Mouse (Mus musculus) MEL (cell line): Measurements from ENCODE around the gene Gli3. TPM values are rescaled to one million over a fixed set of nuclear protein-coding genes. Genes with fewer than 3 reads are reported as not detected.

Experiments used
- DNase-seq: peaks from one replicate; pipeline ENCODE4 v3.0.0; 2011; ENCODE audit warnings: low read depth, low spot score
- H3K27ac ChIP-seq: 2 replicates; pipeline ENCODE4 v1.5.1; 2012; ENCODE audit warnings: low read depth, mild to moderate bottlenecking, control low read depth, low read length, moderate library complexity; ENCODE audit not compliant: control insufficient read depth
- H3K27me3 ChIP-seq, 2 experiments: fragments of 150-350 bp in 1 of 2; sonication (generic) in 1 of 2; 2 replicates each; pipeline ENCODE4 v1.6.1; 2012; ENCODE audit warnings: low read length in 2 of 2, mild to moderate bottlenecking in 2 of 2, improper control_type of control experiment in 1 of 2, moderate library complexity in 1 of 2; ENCODE audit not compliant: insufficient read depth in 2 of 2, control insufficient read depth in 1 of 2
- H3K36me3 ChIP-seq, 2 experiments: 2 replicates each; pipeline ENCODE4 v1.6.1; 2012 to 2014; ENCODE audit warnings: low read length in 2 of 2, improper control_type of control experiment in 1 of 2, inconsistent platforms in 1 of 2, mild to moderate bottlenecking in 1 of 2; ENCODE audit not compliant: insufficient read depth in 2 of 2, control insufficient read depth in 1 of 2
- H3K4me1 ChIP-seq, 2 experiments: fragments of 150-350 bp in 1 of 2; sonication (generic) in 1 of 2; 2 replicates each; pipeline ENCODE4 v1.6.1; 2012; ENCODE audit warnings: low read length in 2 of 2, improper control_type of control experiment in 1 of 2, mild to moderate bottlenecking in 1 of 2; ENCODE audit not compliant: insufficient read depth in 2 of 2, control insufficient read depth in 1 of 2
- H3K4me3 ChIP-seq, 2 experiments: fragments of 150-350 bp in 1 of 2; sonication (generic) in 1 of 2; 2 replicates each; pipeline ENCODE4 v1.5.1; 2012; ENCODE audit warnings: low read depth in 2 of 2, low read length in 2 of 2, mild to moderate bottlenecking in 2 of 2, moderate library complexity in 2 of 2, control low read depth in 1 of 2, improper control_type of control experiment in 1 of 2; ENCODE audit not compliant: control insufficient read depth in 1 of 2, insufficient read depth in 1 of 2
- H3K79me2 ChIP-seq: 2 replicates; pipeline ENCODE4 v1.6.1; 2012; ENCODE audit warnings: mild to moderate bottlenecking, low read length, moderate library complexity; ENCODE audit not compliant: control insufficient read depth, poor library complexity, insufficient read depth
- H3K9ac ChIP-seq: 2 replicates; pipeline ENCODE4 v1.6.1; 2012; ENCODE audit warnings: low read depth, mild to moderate bottlenecking, control low read depth, low read length, moderate library complexity; ENCODE audit not compliant: control insufficient read depth, poor library complexity, severe bottlenecking
- H3K9me3 ChIP-seq: fragments of 150-350 bp; sonication (generic); replicated peaks from 2 replicates; pipeline ENCODE4 v1.6.1; 2012; ENCODE audit warnings: mild to moderate bottlenecking, low read length, improper control_type of control experiment, moderate library complexity; ENCODE audit not compliant: insufficient read depth
- BHLHE40 ChIP-seq: IDR thresholded peaks from 2 replicates; pipeline ENCODE4 v1.6.1; 2012; ENCODE audit warnings: low read depth, mild to moderate bottlenecking, inconsistent platforms, low read length, improper control_type of control experiment, borderline replicate concordance
- CHD1 ChIP-seq: IDR thresholded peaks from 2 replicates; pipeline ENCODE4 v1.6.1; 2012; ENCODE audit warnings: low read depth, mild to moderate bottlenecking, inconsistent platforms, low read length, improper control_type of control experiment
- CHD2 ChIP-seq: IDR thresholded peaks from 2 replicates; pipeline ENCODE4 v1.6.1; 2011; ENCODE audit warnings: low read length, improper control_type of control experiment
- EP300 ChIP-seq, 2 experiments: IDR thresholded peaks; 2 replicates each; pipeline ENCODE4 v1.6.1; 2011; ENCODE audit warnings: improper control_type of control experiment in 2 of 2, low read length in 2 of 2, low read depth in 1 of 2, mild to moderate bottlenecking in 1 of 2
- GABPA ChIP-seq: IDR thresholded peaks from 2 replicates; pipeline ENCODE4 v1.6.1; 2012; ENCODE audit warnings: low read depth, mild to moderate bottlenecking, inconsistent platforms, low read length, improper control_type of control experiment, moderate library complexity
- GATA1 ChIP-seq: IDR thresholded peaks from 2 replicates; pipeline ENCODE4 v1.6.1; 2011; ENCODE audit warnings: low read depth, low read length, improper control_type of control experiment
- HCFC1 ChIP-seq: IDR thresholded peaks from 2 replicates; pipeline ENCODE4 v1.6.1; 2012; ENCODE audit warnings: low read depth, mild to moderate bottlenecking, inconsistent platforms, low read length, improper control_type of control experiment, moderate library complexity
- JUND ChIP-seq: IDR thresholded peaks from 2 replicates; pipeline ENCODE4 v1.6.1; 2011; ENCODE audit warnings: low read depth, mild to moderate bottlenecking, improper control_type of control experiment, low read length
- MAFK ChIP-seq: IDR thresholded peaks from 2 replicates; pipeline ENCODE4 v1.6.1; 2011; ENCODE audit warnings: low read depth, mild to moderate bottlenecking, low read length, improper control_type of control experiment, borderline replicate concordance
- MAX ChIP-seq: IDR thresholded peaks from 2 replicates; pipeline ENCODE4 v1.6.1; 2011; ENCODE audit warnings: low read length, improper control_type of control experiment
- MEF2A ChIP-seq: IDR thresholded peaks from 2 replicates; pipeline ENCODE4 v1.6.1; 2014; ENCODE audit warnings: low read depth, mild to moderate bottlenecking, inconsistent platforms, low read length, improper control_type of control experiment; ENCODE audit not compliant: poor library complexity, insufficient replicate concordance, severe bottlenecking; ENCODE audit errors: extremely low read depth
- MYC ChIP-seq: IDR thresholded peaks from 2 replicates; pipeline ENCODE4 v1.6.1; 2011; ENCODE audit warnings: low read depth, mild to moderate bottlenecking, low read length, improper control_type of control experiment, moderate library complexity
- POLR2A ChIP-seq, 2 experiments: IDR thresholded peaks; 2 replicates each; pipeline ENCODE4 v1.6.1; 2011 to 2012; ENCODE audit warnings: low read length in 2 of 2, mild to moderate bottlenecking in 2 of 2, control low read depth in 1 of 2, improper control_type of control experiment in 1 of 2, low read depth in 1 of 2, moderate library complexity in 1 of 2; ENCODE audit not compliant: control insufficient read depth in 1 of 2, insufficient read depth in 1 of 2, poor library complexity in 1 of 2
- TAL1 ChIP-seq: IDR thresholded peaks from 2 replicates; pipeline ENCODE4 v1.6.1; 2012; ENCODE audit warnings: mild to moderate bottlenecking, inconsistent platforms, low read length, moderate library complexity, mixed read lengths
- UBTF ChIP-seq: IDR thresholded peaks from 2 replicates; pipeline ENCODE4 v1.6.1; 2012; ENCODE audit warnings: low read depth, mild to moderate bottlenecking, inconsistent platforms, low read length, improper control_type of control experiment, moderate library complexity, borderline replicate concordance; ENCODE audit not compliant: insufficient read depth
- USF2 ChIP-seq, 2 experiments: IDR thresholded peaks; 2 replicates each; pipeline ENCODE4 v1.6.1; 2011 to 2012; ENCODE audit warnings: improper control_type of control experiment in 2 of 2, low read length in 2 of 2, borderline replicate concordance in 1 of 2, inconsistent platforms in 1 of 2, low read depth in 1 of 2, mild to moderate bottlenecking in 1 of 2; ENCODE audit not compliant: insufficient read depth in 1 of 2
- ZNF384 ChIP-seq: IDR thresholded peaks from 2 replicates; pipeline ENCODE4 v1.6.1; 2012; ENCODE audit warnings: low read depth, mild to moderate bottlenecking, inconsistent platforms, low read length, improper control_type of control experiment
- polyA plus RNA-seq, 2 experiments: library from polyadenylated mRNA; stranded (reverse) in 1 of 2; unstranded in 1 of 2; fragments of >175 nt in 1 of 2; fragments of >200 nt in 1 of 2; gene quantifications; 2 replicates each; pipeline versions ENCODE4 v1.2.1 to v1.2.4; 2012; ENCODE audit warnings: low replicate concordance in 2 of 2, low read depth in 1 of 2; ENCODE audit not compliant: insufficient read length in 2 of 2, insufficient read depth in 1 of 2, missing spikeins in 1 of 2
- total RNA-seq: library from RNA; depleted of rRNA; stranded (reverse); fragments of 300-350 nt; gene quantifications from 2 replicates; pipeline ENCODE4 v1.2.3, GENCODE M21; 2012

Gene Gli3
- total and polyA plus RNA-seq, 3 experiments: not detected

DNA sequence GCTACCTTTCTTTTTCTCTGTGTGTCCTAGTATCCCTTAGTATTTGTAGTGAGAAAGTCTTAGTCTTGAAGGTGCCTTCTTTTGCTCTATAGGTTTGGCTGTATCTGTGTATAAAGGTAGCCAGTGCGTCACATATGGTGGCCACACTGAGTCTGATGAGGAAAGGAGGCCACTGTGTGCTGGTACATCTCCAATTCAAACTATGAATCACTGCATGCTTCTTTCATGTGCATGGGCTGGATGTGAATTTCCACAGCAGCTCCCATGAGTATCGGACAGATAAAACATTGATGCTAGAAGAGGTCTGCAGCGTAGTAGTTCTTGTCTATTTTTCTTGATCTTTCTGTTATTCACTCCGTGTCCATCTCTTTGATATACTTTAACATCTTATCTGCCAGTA lies 63.7 kb downstream of the Gli3 start:
- Histone ChIP-seq H3K79me2 (no peaks in the 10 kb centered on the region), H3K27ac (no peak overlapping the region), H3K9ac (no peak overlapping the region), H3K36me3 (no peaks in the 10 kb centered on the region), H3K9me3 (no peaks in the 10 kb centered on the region), H3K4me1 (no peaks in the 10 kb centered on the region), H3K4me3 (no peak overlapping the region), H3K27me3 (no peaks in the 10 kb centered on the region)
- TF ChIP-seq MYC (no peak), POLR2A (IDR thresholded peaks at IDR 0.05; ENCODE audit: control insufficient read depth in 1 of 2, insufficient read depth in 1 of 2, low read depth in 1 of 2, low read length in 2 of 2, poor library complexity in 1 of 2) (no peak), CHD2 (no peak), HCFC1 (no peak), MAFK (no peak), ZNF384 (no peak), EP300 (IDR thresholded peaks at IDR 0.05; ENCODE audit: low read depth in 1 of 2, low read length in 2 of 2) (no peak), BHLHE40 (no peak), JUND (no peak), MAX (no peak), USF2 (IDR thresholded peaks at IDR 0.05; ENCODE audit: borderline replicate concordance in 1 of 2, insufficient read depth in 1 of 2, low read depth in 1 of 2, low read length in 2 of 2) (no peak)
- DNase-seq: no peak

DNA sequence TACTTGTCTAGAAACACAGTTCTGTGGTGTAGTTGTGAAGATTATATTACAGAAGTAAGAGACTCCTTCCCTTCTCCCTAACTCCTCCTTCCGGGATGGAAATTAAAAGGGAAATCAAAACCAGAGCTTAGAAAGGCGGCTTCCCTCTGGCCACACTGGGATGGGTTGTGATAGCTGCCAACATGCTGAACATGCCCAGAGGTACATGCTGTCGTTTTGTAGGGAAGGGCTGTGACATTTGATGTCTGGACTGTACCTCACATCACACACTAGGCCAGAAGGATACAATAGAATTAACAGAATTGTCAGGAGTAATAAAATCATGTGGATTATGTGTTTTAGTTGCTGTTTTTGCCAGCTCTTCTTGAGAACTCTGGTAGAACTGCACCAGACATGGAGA lies 68.5 kb downstream of the Gli3 start:
- TF ChIP-seq GABPA: no peak
- no peak for TF ChIP-seq BHLHE40
- TF ChIP-seq MEF2A: no peak
- TF ChIP-seq CHD2: no peak
- TF ChIP-seq USF2 (IDR thresholded peaks at IDR 0.05; ENCODE audit: borderline replicate concordance in 1 of 2, insufficient read depth in 1 of 2, low read depth in 1 of 2, low read length in 2 of 2): no peak
- TF ChIP-seq UBTF: no peak
- TF ChIP-seq GATA1: no peak
- no peak for TF ChIP-seq TAL1
- no peak for TF ChIP-seq EP300 (IDR thresholded peaks at IDR 0.05; ENCODE audit: low read depth in 1 of 2, low read length in 2 of 2)
- TF ChIP-seq CHD1: no peak
- H3K4me1 ChIP-seq: no peaks in the 10 kb centered on the region
- no peak overlapping the region for H3K27ac ChIP-seq
- no peaks in the 10 kb centered on the region for H3K36me3 ChIP-seq
- no peak overlapping the region for H3K9ac ChIP-seq
- no peaks in the 10 kb centered on the region for H3K9me3 ChIP-seq
- no peak overlapping the region for H3K4me3 ChIP-seq
- DNase-seq: no peak
- H3K27me3 ChIP-seq: no peaks in the 10 kb centered on the region
- no peaks in the 10 kb centered on the region for H3K79me2 ChIP-seq
